Mouse (Mus musculus) liver, adult 2 months (tissue): ENCODE data around the gene Gm17606.

ENCODE experiments used
- CTCF ChIP-seq: fragments of 200-500 bp; IDR thresholded peaks from 2 replicates; pipeline ENCODE4 v1.5.1; 2011; ENCODE audit warnings: low read depth, low read length, control low read depth
- POLR2A ChIP-seq: fragments of 200-500 bp; IDR thresholded peaks from 2 replicates; pipeline ENCODE4 v1.6.1; 2011; ENCODE audit warnings: low read length, control low read depth; ENCODE audit not compliant: insufficient read depth; ENCODE audit errors: extremely low read depth

- TF ChIP-seq POLR2A: no peak
- no peak for TF ChIP-seq CTCF
Measured at GRCm38 (mm10) chr14:54685471-54685870, 44.7 kb downstream of the Gm17606 start.
